Mouse (Mus musculus) adrenal gland, postnatal 14 days (tissue): ENCODE measurements around the gene Apba3. TPM values are rescaled to one million over a fixed set of nuclear protein-coding genes. Genes with fewer than 3 reads are reported as not detected.

Source experiments
- DNase-seq: peaks from one replicate; pipeline ENCODE4 v3.0.0; 2021; ENCODE audit warnings: mixed read lengths
- total RNA-seq: library from RNA; stranded (reverse); gene quantifications from 2 replicates; pipeline ENCODE4 v1.2.3, GENCODE M21; 2021

The Apba3 gene
- total RNA-seq, 1 experiment from 2014 or later = 100 TPM

- DNase-seq = no peak
These were observed 24.1 kb downstream of the Apba3 start for GRCm38 (mm10) chr10:81290698-81291460.

GRCm38 (mm10) chr10:81291511-81292104 is 24.8 kb downstream of the Apba3 start, which contains the start of gene Tjp3:
TSS of gene Tjp3 (minus strand) at chr10:81291581.
- no peak for DNase-seq

GRCm38 (mm10) chr10:81292554-81293333 is 26.0 kb downstream of the Apba3 start, which contains the start of gene Pip5k1c:
TSS of gene Pip5k1c (plus strand) at chr10:81292963.
- DNase-seq = peak; percentile 99

- DNase-seq = no peak
These were observed 26.7 kb downstream of the Apba3 start for GRCm38 (mm10) chr10:81293334-81294030.

- no peak for DNase-seq
These were observed 27.7 kb downstream of the Apba3 start for GRCm38 (mm10) chr10:81294442-81294841.

- DNase-seq = no peak
These were observed 28.4 kb downstream of the Apba3 start for GRCm38 (mm10) chr10:81295185-81295584.

GRCm38 (mm10) chr10:81297246-81297645 is 30.5 kb downstream of the Apba3 start:
- no peak for DNase-seq

- peak; percentile 66 for DNase-seq
These were observed 31.1 kb downstream of the Apba3 start for GRCm38 (mm10) chr10:81297845-81298244.

- DNase-seq = no peak
These were observed 31.8 kb downstream of the Apba3 start for GRCm38 (mm10) chr10:81298369-81299100.

- DNase-seq = no peak
These were observed 33.0 kb downstream of the Apba3 start for GRCm38 (mm10) chr10:81299585-81300351.

GRCm38 (mm10) chr10:81300352-81300907 is 33.7 kb downstream of the Apba3 start:
- no peak for DNase-seq

- DNase-seq = no peak
These were observed 34.6 kb downstream of the Apba3 start for GRCm38 (mm10) chr10:81301321-81301720.

- DNase-seq = no peak
These were observed 35.5 kb downstream of the Apba3 start for GRCm38 (mm10) chr10:81302288-81302687.

GRCm38 (mm10) chr10:81302781-81303218 is 36.0 kb downstream of the Apba3 start:
- no peak for DNase-seq

- no peak for DNase-seq
These were observed 36.5 kb downstream of the Apba3 start for GRCm38 (mm10) chr10:81303258-81303657.

GRCm38 (mm10) chr10:81303761-81304160 is 37.0 kb downstream of the Apba3 start:
- DNase-seq = no peak

GRCm38 (mm10) chr10:81304597-81305238 is 38.0 kb downstream of the Apba3 start:
- DNase-seq = peak; percentile 80

- DNase-seq = no peak
These were observed 38.9 kb downstream of the Apba3 start for GRCm38 (mm10) chr10:81305663-81306062.

- no peak for DNase-seq
These were observed 39.5 kb downstream of the Apba3 start for GRCm38 (mm10) chr10:81306173-81306668.
